15 mouse cellular contexts compared by ENCODE assay signal in the genomic region with DNA sequence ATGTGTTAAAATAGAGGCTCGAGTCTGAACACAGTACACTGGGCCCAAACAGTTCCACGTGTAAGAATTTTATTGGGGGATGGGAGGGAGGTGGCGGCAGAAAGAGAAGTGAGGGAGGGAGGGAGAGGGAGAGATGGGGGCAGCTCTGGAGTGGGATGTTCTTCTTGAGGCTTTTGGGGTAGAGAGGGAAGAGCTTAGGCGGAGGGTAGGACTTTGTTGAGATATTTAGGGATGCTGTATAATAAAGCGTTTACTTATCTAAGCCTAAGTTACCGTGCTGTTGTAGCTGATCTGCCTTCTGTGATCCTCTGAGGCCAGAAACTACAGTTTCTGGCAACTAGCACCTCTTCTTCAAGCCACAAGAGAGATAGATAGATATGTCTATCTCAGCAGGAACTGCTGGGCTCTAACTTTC. TPM values are rescaled to one million over a fixed set of nuclear protein-coding genes. Genes with fewer than 3 reads are reported as not detected.
A peak's percentile ranks its signal among the peaks of the same experiment; 100 is the strongest.
DNase-seq lines count a peak whose midpoint lies in the region; ATAC-seq and TF ChIP-seq lines count a peak whose summit lies in the region.
"Had no signal": no experiment of that assay in that cellular context is flagged by ENCODE, and none has a peak within 500 bp of the region (broad histone marks: within the 10 kb centered on the region; RNA-seq: fewer than 3 reads in every experiment).

No protein-coding gene starts in this region.

- no peak for TF ChIP-seq POLR2A in ES-Bruce4 (IDR thresholded peaks at IDR 0.05; ENCODE audit: insufficient read depth, low read length)

- no peak overlapping the region for H3K27ac ChIP-seq in hindbrain, embryonic 15.5 days (replicated peaks)
- no peak overlapping the region for H3K27ac ChIP-seq in hindbrain, embryonic 10.5 days
- H3K27ac ChIP-seq in ES-Bruce4 (ENCODE audit: insufficient read depth, low read length), result peak overlapping the region; percentile 66; the same call in 1 of the 2 replicates
- peak overlapping the region; percentile 66 for H3K27ac ChIP-seq in intestine, embryonic 16.5 days (ENCODE audit: low read length)
- H3K27ac ChIP-seq in liver, postnatal 0 days (ENCODE audit: low read depth), result no peak overlapping the region
- H3K27ac ChIP-seq: heart, embryonic 15.5 days; macrophage had no signal

- no peak for TF ChIP-seq CTCF in ES-Bruce4 (IDR thresholded peaks at IDR 0.05; ENCODE audit: low read depth, low read length)
- TF ChIP-seq CTCF in liver, postnatal 0 days (IDR thresholded peaks at IDR 0.05; ENCODE audit: low read depth), result no peak

- no peaks in the 10 kb centered on the region for H3K27me3 ChIP-seq in hindbrain, embryonic 15.5 days
- H3K27me3 ChIP-seq in hindbrain, embryonic 10.5 days (ENCODE audit: insufficient read depth, poor library complexity, severe bottlenecking), result no peaks in the 10 kb centered on the region
- no peaks in the 10 kb centered on the region for H3K27me3 ChIP-seq in ES-Bruce4 (ENCODE audit: control insufficient read depth, insufficient read depth, low read length, poor library complexity, severe bottlenecking)
- no peaks in the 10 kb centered on the region for H3K27me3 ChIP-seq in intestine, embryonic 16.5 days (replicated peaks; ENCODE audit: control insufficient read depth, insufficient read depth, low read length)
- H3K27me3 ChIP-seq in liver, postnatal 0 days (ENCODE audit: insufficient read depth, low read length), result no peaks in the 10 kb centered on the region
- H3K27me3 ChIP-seq: heart, embryonic 15.5 days had no signal

- ATAC-seq in hindbrain, embryonic 15.5 days (ENCODE audit: low FRiP score, low read depth), result no peak
- ATAC-seq in intestine, embryonic 16.5 days, result no peak
- no peak for ATAC-seq in liver, postnatal 0 days

- no peak overlapping the region for H3K4me3 ChIP-seq in hindbrain, embryonic 15.5 days
- no peak overlapping the region for H3K4me3 ChIP-seq in hindbrain, embryonic 10.5 days
- H3K4me3 ChIP-seq in ES-Bruce4 (ENCODE audit: low read depth, low read length), result peak overlapping the region; percentile 27; the same call in 1 of the 2 replicates
- H3K4me3 ChIP-seq in intestine, embryonic 16.5 days (ENCODE audit: low read length), result peak overlapping the region; percentile 22; the same call in 1 of the 2 replicates
- no peak overlapping the region for H3K4me3 ChIP-seq in liver, postnatal 0 days (ENCODE audit: low read depth, low read length)

- no peak for TF ChIP-seq EP300 in ES-Bruce4 (IDR thresholded peaks at IDR 0.05; ENCODE audit: insufficient read depth, low read depth, low read length)
- TF ChIP-seq EP300 in liver, postnatal 0 days (IDR thresholded peaks at IDR 0.05; ENCODE audit: low read depth), result no peak

- no peaks in the 10 kb centered on the region; the same call in 1 of the 2 replicates for H3K36me3 ChIP-seq in hindbrain, embryonic 15.5 days
- H3K36me3 ChIP-seq in hindbrain, embryonic 10.5 days, result peaks cover 13% of the 10 kb centered on the region
- peaks cover 14% of the 10 kb centered on the region for H3K36me3 ChIP-seq in ES-Bruce4 (ENCODE audit: control insufficient read depth, insufficient read depth, low read length, poor library complexity, severe bottlenecking)
- H3K36me3 ChIP-seq in intestine, embryonic 16.5 days (ENCODE audit: control insufficient read depth, insufficient read depth, low read length), result no peaks in the 10 kb centered on the region
- H3K36me3 ChIP-seq in liver, postnatal 0 days (replicated peaks; ENCODE audit: insufficient read depth, low read length), result no peaks in the 10 kb centered on the region
- H3K36me3 ChIP-seq: heart, embryonic 15.5 days had no signal

- H3K4me2 ChIP-seq in hindbrain, embryonic 15.5 days, result peak overlapping the region; percentile 75; the same call in 1 of the 2 replicates
- peak overlapping the region; percentile 81 for H3K4me2 ChIP-seq in intestine, embryonic 16.5 days (ENCODE audit: low read depth, low read length)
- peak overlapping the region; percentile 84; the same call in 1 of the 2 replicates for H3K4me2 ChIP-seq in liver, postnatal 0 days (ENCODE audit: low read depth, low read length)

- intact Hi-C loops in gastrocnemius, postnatal 36 days (cut with DNase I), result no loop called here
- intact Hi-C loops in heart, postnatal 25 days (cut with DNase I), result no loop called here

- H3K9ac ChIP-seq in hindbrain, embryonic 15.5 days, result no peak overlapping the region
- peak overlapping the region; percentile 70 for H3K9ac ChIP-seq in ES-Bruce4 (ENCODE audit: low read depth, poor library complexity, severe bottlenecking)
- H3K9ac ChIP-seq in intestine, embryonic 16.5 days (ENCODE audit: low read depth, low read length), result 0 out of 2 replicates have a peak overlapping the region, but pooled peaks have one; percentile 29
- no peak overlapping the region for H3K9ac ChIP-seq in liver, postnatal 0 days (replicated peaks)

- no peaks in the 10 kb centered on the region for H3K9me3 ChIP-seq in hindbrain, embryonic 15.5 days
- no peaks in the 10 kb centered on the region for H3K9me3 ChIP-seq in hindbrain, embryonic 10.5 days
- no peaks in the 10 kb centered on the region for H3K9me3 ChIP-seq in ES-Bruce4 (replicated peaks; ENCODE audit: control insufficient read depth, insufficient read depth, low read length, poor library complexity, severe bottlenecking)
- no peaks in the 10 kb centered on the region for H3K9me3 ChIP-seq in intestine, embryonic 16.5 days (ENCODE audit: control insufficient read depth, low read length)
- H3K9me3 ChIP-seq in liver, postnatal 0 days (ENCODE audit: low read length), result no peaks in the 10 kb centered on the region
- H3K9me3 ChIP-seq: heart, embryonic 15.5 days had no signal

- peaks cover 24% of the 10 kb centered on the region for H3K4me1 ChIP-seq in hindbrain, embryonic 15.5 days (replicated peaks)
- H3K4me1 ChIP-seq in hindbrain, embryonic 10.5 days (replicated peaks), result peaks cover 29% of the 10 kb centered on the region
- H3K4me1 ChIP-seq in ES-Bruce4 (ENCODE audit: control insufficient read depth, insufficient read depth, low read length), result peaks cover 5% of the 10 kb centered on the region
- H3K4me1 ChIP-seq in intestine, embryonic 16.5 days (ENCODE audit: control insufficient read depth, insufficient read depth, low read length), result peaks cover 9% of the 10 kb centered on the region; the same call in 1 of the 2 replicates
- H3K4me1 ChIP-seq in liver, postnatal 0 days (ENCODE audit: insufficient read depth), result peaks cover 6% of the 10 kb centered on the region

- 43% methylated on average over 6 of the region's 6 CpGs for WGBS in hindbrain, embryonic 15.5 days
- 63% methylated on average over 6 of the region's 6 CpGs for WGBS in hindbrain, embryonic 10.5 days
- WGBS in intestine, embryonic 16.5 days, result 15% methylated on average over 6 of the region's 6 CpGs
- 35% methylated on average over 6 of the region's 6 CpGs for WGBS in liver, postnatal 0 days (ENCODE audit: insufficient replicate concordance)

- DNase-seq in hindbrain, embryonic 10.5 days (ENCODE audit: low spot score), result no peak
- no peak for DNase-seq in liver, postnatal 0 days
- no peak for DNase-seq in gastrocnemius, postnatal 36 days
- DNase-seq in frontal cortex, postnatal 25 days (ENCODE audit: low spot score in 2 of 2), result no peak
- DNase-seq in heart, postnatal 25 days (ENCODE audit: low spot score), result no peak

RNA-seq across cellular contexts. Expression of a gene that starts 0.7 kb away (rescaled TPM):
- polyA plus RNA-seq in hindbrain, embryonic 15.5 days (2015; fragmentation: Nextera tagmentation; extraction: Ambion mirVana), result 38.4 and 46.0 TPM in 2 replicates
- 28.4 and 34.0 TPM in 2 replicates for polyA plus RNA-seq in hindbrain, embryonic 10.5 days (2016; fragmentation: Nextera tagmentation; extraction: Ambion mirVana)
- 43.1 and 45.9 TPM in 2 replicates for polyA plus RNA-seq in ES-Bruce4 (2011; ENCODE audit: insufficient read depth, insufficient read length, low read depth, missing spikeins)
- polyA plus RNA-seq in intestine, embryonic 16.5 days (2015; fragmentation: Nextera tagmentation; extraction: Ambion mirVana), result 84.6 and 89.8 TPM in 2 replicates
- polyA plus RNA-seq in liver, postnatal 0 days (2015; fragmentation: Nextera tagmentation; extraction: Ambion mirVana), result 26.1 and 29.1 TPM in 2 replicates
- 1 to 10 TPM; 3.6 to 4.1 TPM for total RNA-seq in gastrocnemius, postnatal 36 days (2021)
- total RNA-seq in heart, postnatal 25 days (2021), result 1 to 10 TPM; 6.7 to 7.0 TPM

RNA-seq across cellular contexts. Expression of a gene that starts 1.2 kb away (rescaled TPM):
- 0.21 and 1.2 TPM in 2 replicates for polyA plus RNA-seq in hindbrain, embryonic 15.5 days (2015; fragmentation: Nextera tagmentation; extraction: Ambion mirVana)
- 0.41 TPM in 1 of 2 replicates, not detected in the other for polyA plus RNA-seq in hindbrain, embryonic 10.5 days (2016; fragmentation: Nextera tagmentation; extraction: Ambion mirVana)
- not detected in 2 replicates for polyA plus RNA-seq in ES-Bruce4 (2011; ENCODE audit: insufficient read depth, insufficient read length, low read depth, missing spikeins)
- polyA plus RNA-seq in intestine, embryonic 16.5 days (2015; fragmentation: Nextera tagmentation; extraction: Ambion mirVana), result 2.1 and 2.4 TPM in 2 replicates
- polyA plus RNA-seq in liver, postnatal 0 days (2015; fragmentation: Nextera tagmentation; extraction: Ambion mirVana), result 0.97 and 1.7 TPM in 2 replicates
- total RNA-seq in gastrocnemius, postnatal 36 days (2021), result under 1 TPM in 1 of 2 experiments, not detected in 1; 0.54 TPM
- under 1 TPM; 0.31 to 0.34 TPM for total RNA-seq in heart, postnatal 25 days (2021)

RNA-seq across cellular contexts. Expression of a gene that starts 18.5 kb away (rescaled TPM):
- polyA plus RNA-seq in hindbrain, embryonic 15.5 days (2015; fragmentation: Nextera tagmentation; extraction: Ambion mirVana), result 7.3 and 7.6 TPM in 2 replicates
- 7.7 and 8.0 TPM in 2 replicates for polyA plus RNA-seq in hindbrain, embryonic 10.5 days (2016; fragmentation: Nextera tagmentation; extraction: Ambion mirVana)
- 23.7 and 24.1 TPM in 2 replicates for polyA plus RNA-seq in ES-Bruce4 (2011; ENCODE audit: insufficient read depth, insufficient read length, low read depth, missing spikeins)
- polyA plus RNA-seq in intestine, embryonic 16.5 days (2015; fragmentation: Nextera tagmentation; extraction: Ambion mirVana), result 8.0 and 8.4 TPM in 2 replicates
- polyA plus RNA-seq in liver, postnatal 0 days (2015; fragmentation: Nextera tagmentation; extraction: Ambion mirVana), result 5.0 and 6.0 TPM in 2 replicates
- 10 to 100 TPM; 16.3 to 18.2 TPM for total RNA-seq in gastrocnemius, postnatal 36 days (2021)
- 10 to 100 TPM; 56.5 to 58.9 TPM for total RNA-seq in heart, postnatal 25 days (2021)

RNA-seq across cellular contexts. Expression of a gene that starts 26.7 kb away (rescaled TPM):
- 0.85 and 1.4 TPM in 2 replicates for polyA plus RNA-seq in hindbrain, embryonic 15.5 days (2015; fragmentation: Nextera tagmentation; extraction: Ambion mirVana)
- not detected in 2 replicates for polyA plus RNA-seq in hindbrain, embryonic 10.5 days (2016; fragmentation: Nextera tagmentation; extraction: Ambion mirVana)
- not detected in 2 replicates for polyA plus RNA-seq in ES-Bruce4 (2011; ENCODE audit: insufficient read depth, insufficient read length, low read depth, missing spikeins)
- polyA plus RNA-seq in intestine, embryonic 16.5 days (2015; fragmentation: Nextera tagmentation; extraction: Ambion mirVana), result 0.27 TPM in 1 of 2 replicates, not detected in the other
- 0.36 and 0.41 TPM in 2 replicates for polyA plus RNA-seq in liver, postnatal 0 days (2015; fragmentation: Nextera tagmentation; extraction: Ambion mirVana)
- total RNA-seq in gastrocnemius, postnatal 36 days (2021), result not detected
- not detected for total RNA-seq in heart, postnatal 25 days (2021)
- total RNA-seq: adrenal gland, adult 18-20 months had no signal
- polyA plus RNA-seq: C2C12; embryonic facial prominence, embryonic 14.5 days; forebrain, embryonic 14.5 days; heart, embryonic 15.5 days; macrophage had no signal

RNA-seq across cellular contexts. Expression of a gene that starts 41.3 kb away (rescaled TPM):
- not detected in 2 replicates for polyA plus RNA-seq in hindbrain, embryonic 15.5 days (2015; fragmentation: Nextera tagmentation; extraction: Ambion mirVana)
- polyA plus RNA-seq in hindbrain, embryonic 10.5 days (2016; fragmentation: Nextera tagmentation; extraction: Ambion mirVana), result not detected in 2 replicates
- not detected in 2 replicates for polyA plus RNA-seq in ES-Bruce4 (2011; ENCODE audit: insufficient read depth, insufficient read length, low read depth, missing spikeins)
- polyA plus RNA-seq in intestine, embryonic 16.5 days (2015; fragmentation: Nextera tagmentation; extraction: Ambion mirVana), result 0.10 TPM in 1 of 2 replicates, not detected in the other
- 9.0 and 10.4 TPM in 2 replicates for polyA plus RNA-seq in liver, postnatal 0 days (2015; fragmentation: Nextera tagmentation; extraction: Ambion mirVana)
- total RNA-seq in gastrocnemius, postnatal 36 days (2021), result under 1 TPM in 1 of 2 experiments, not detected in 1; 0.20 TPM
- total RNA-seq in heart, postnatal 25 days (2021), result under 1 TPM; 0.45 to 0.73 TPM
- total RNA-seq: left cerebral cortex, adult 2 months had no signal
- polyA plus RNA-seq: C2C12; embryonic facial prominence, embryonic 14.5 days; forebrain, embryonic 14.5 days had no signal

Comparison
In these comparisons a context has a peak if more than half of its experiments do, and no peak if none do; other contexts are left out.
1. H3K27ac ChIP-seq: peak in ES-Bruce4 (single experiment) and intestine, embryonic 16.5 days (single experiment); none in hindbrain, embryonic 15.5 days (single experiment), hindbrain, embryonic 10.5 days (single experiment) and liver, postnatal 0 days (single experiment).
2. H3K4me3 ChIP-seq: peak in ES-Bruce4 (single experiment) and intestine, embryonic 16.5 days (single experiment); none in hindbrain, embryonic 15.5 days (single experiment), hindbrain, embryonic 10.5 days (single experiment) and liver, postnatal 0 days (single experiment).
3. H3K9ac ChIP-seq: peak in ES-Bruce4 (single experiment) and intestine, embryonic 16.5 days (single experiment); none in hindbrain, embryonic 15.5 days (single experiment) and liver, postnatal 0 days (single experiment).
4. Peak in every context shown above with its lines, with median percentiles within 50 percentile points of each other: H3K4me2 ChIP-seq.